Mouse (Mus musculus): Measurements from ENCODE around the gene Cd164l2.

DNA sequence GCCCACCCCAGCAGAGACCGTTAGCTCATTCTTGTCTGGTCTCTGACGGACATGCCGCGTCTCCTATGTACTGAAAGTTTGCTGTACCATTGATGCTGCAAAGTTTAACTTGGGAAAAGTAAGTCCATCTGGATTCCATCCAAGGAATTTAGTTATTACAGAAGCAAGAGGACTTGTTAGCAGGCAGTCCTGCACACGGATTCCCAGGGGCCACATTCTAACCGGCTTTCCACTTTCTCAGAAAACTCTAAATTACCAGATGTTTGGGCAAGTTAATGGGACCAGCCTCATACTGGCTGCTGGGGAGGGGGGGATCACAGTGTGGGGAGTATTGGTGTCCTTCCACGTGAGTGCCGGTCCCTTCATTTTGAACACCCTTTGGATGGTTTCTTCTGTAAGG, 26.0 kb upstream of the Cd164l2 start:
- TF ChIP-seq CHD2 (IDR thresholded peaks at IDR 0.05; ENCODE audit: low read depth, low read length) (no peak), HCFC1 (IDR thresholded peaks at IDR 0.05; ENCODE audit: borderline replicate concordance, insufficient read depth, low read length) (no peak), MAFK (IDR thresholded peaks at IDR 0.05; ENCODE audit: insufficient read depth, low read depth, low read length) (no peak), ZC3H11A (IDR thresholded peaks at IDR 0.05; ENCODE audit: borderline replicate concordance, low read depth, low read length) (no peak)
